Mouse (Mus musculus) erythroblast, embryonic 14.5 days (primary cell): ENCODE results near the gene Fam184a. TPM values are rescaled to one million over a fixed set of nuclear protein-coding genes. Genes with fewer than 3 reads are reported as not detected.

Experiments used
- H3K27me3 ChIP-seq: 2 replicates; pipeline ENCODE4 v1.6.1; 2012; ENCODE audit warnings: inconsistent platforms; ENCODE audit not compliant: control insufficient read depth
- H3K36me3 ChIP-seq: 2 replicates; pipeline ENCODE4 v1.6.1; 2012; ENCODE audit warnings: mild to moderate bottlenecking, inconsistent platforms; ENCODE audit not compliant: control insufficient read depth
- H3K4me1 ChIP-seq: 2 replicates; pipeline ENCODE4 v1.6.1; 2012; ENCODE audit warnings: inconsistent platforms; ENCODE audit not compliant: control insufficient read depth
- H3K4me3 ChIP-seq: replicated peaks from 2 replicates; pipeline ENCODE3; 2012; ENCODE audit warnings: moderate library complexity, mild to moderate bottlenecking, inconsistent platforms
- H3K9me3 ChIP-seq: 2 replicates; pipeline ENCODE4 v1.6.1; 2012; ENCODE audit warnings: low read length, inconsistent platforms, mixed read lengths; ENCODE audit not compliant: control insufficient read depth
- GATA1 ChIP-seq: IDR thresholded peaks from 2 replicates; pipeline ENCODE4 v1.6.1; 2012; ENCODE audit warnings: low read length, inconsistent platforms, mixed read lengths
- TAL1 ChIP-seq: IDR thresholded peaks from 3 replicates; pipeline ENCODE4 v1.6.1; 2012; ENCODE audit warnings: low read length, inconsistent platforms, mixed read lengths
- polyA plus RNA-seq: library from polyadenylated mRNA; stranded (reverse); fragments of >175 nt; gene quantifications from 2 replicates; pipeline ENCODE4 v1.2.3, GENCODE M21; 2012

Gene Fam184a
- polyA plus RNA-seq, 1 experiment: not detected

- Histone ChIP-seq H3K4me1 (peaks cover 24% of the 10 kb centered on the region), H3K27me3 (peaks cover 3% of the 10 kb centered on the region), H3K9me3 (no peaks in the 10 kb centered on the region), H3K36me3 (peaks cover 27% of the 10 kb centered on the region), H3K4me3 (peak overlapping the region; percentile 98)
- TF ChIP-seq TAL1 (no peak), GATA1 (no peak)
Observed at GRCm38 (mm10) chr10:53629247-53629917, 121.5 kb downstream of the Fam184a start.

DNA sequence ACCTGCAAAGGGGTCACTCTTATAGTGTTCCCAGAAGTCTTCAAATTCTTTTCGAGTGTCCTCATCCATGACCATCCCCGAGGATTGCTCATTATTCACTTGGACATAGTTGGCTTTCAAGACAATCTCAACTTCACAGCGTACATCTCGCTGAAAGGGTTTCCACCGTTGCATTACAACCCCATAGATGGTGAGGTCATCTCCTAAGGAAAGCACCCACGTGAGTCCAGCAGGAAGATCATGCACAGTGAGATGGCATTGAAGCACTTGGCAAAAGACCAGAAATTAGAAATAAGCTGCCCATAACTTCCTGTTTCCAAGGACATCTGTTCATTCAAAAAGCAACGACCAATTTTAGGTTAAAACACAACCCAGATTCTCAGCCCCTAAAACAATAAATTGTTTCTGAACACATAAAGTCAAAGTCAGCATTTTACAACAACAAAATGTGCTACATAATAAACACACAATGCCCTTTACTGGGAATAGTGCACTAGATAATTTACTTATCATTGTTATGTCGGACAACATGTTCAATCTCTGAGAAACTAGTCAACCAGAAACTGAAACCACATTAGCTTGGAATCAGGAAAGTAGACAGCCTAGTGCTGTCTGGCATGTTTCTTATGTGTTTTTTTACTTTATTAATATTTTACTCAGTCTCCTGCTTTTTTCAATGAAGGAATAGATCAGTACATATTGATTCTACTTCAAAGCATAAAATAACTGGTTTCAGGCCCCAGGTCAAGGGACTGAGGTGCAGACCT lies 134.9 kb downstream of the Fam184a start:
- Histone ChIP-seq H3K27me3 (no peaks in the 10 kb centered on the region), H3K4me1 (no peaks in the 10 kb centered on the region; the same call in 1 of the 2 replicates), H3K4me3 (no peak overlapping the region), H3K9me3 (no peaks in the 10 kb centered on the region), H3K36me3 (peaks cover 84% of the 10 kb centered on the region)
- TF ChIP-seq TAL1: no peak

DNA sequence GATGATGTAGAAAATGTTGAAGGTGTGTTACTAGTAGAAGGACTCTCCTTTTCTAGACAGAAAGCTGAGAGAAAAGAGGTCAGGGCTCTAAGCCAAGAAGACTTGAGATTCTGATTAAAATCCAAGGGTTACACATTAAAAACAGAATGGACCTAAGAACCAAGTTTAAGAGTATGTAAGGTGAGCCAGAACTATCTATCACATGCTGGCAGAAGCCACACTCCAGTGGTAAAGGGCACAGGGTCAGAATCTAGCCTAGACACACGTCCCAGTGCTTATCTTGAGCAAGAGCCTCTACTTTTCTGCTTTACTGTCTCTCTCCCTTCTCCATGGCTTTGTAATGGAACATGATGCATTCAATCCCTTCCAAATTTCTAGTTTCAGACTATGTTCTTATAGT lies 137.0 kb downstream of the Fam184a start:
- H3K27me3 ChIP-seq: no peaks in the 10 kb centered on the region

GRCm38 (mm10) chr10:53612172-53612571 lies 138.8 kb downstream of the Fam184a start:
- peaks cover 96% of the 10 kb centered on the region for H3K36me3 ChIP-seq
- H3K4me3 ChIP-seq: no peak overlapping the region
- no peaks in the 10 kb centered on the region for H3K27me3 ChIP-seq
- TF ChIP-seq GATA1 (no peak), TAL1 (no peak)
- no peaks in the 10 kb centered on the region for H3K9me3 ChIP-seq
- H3K4me1 ChIP-seq: no peaks in the 10 kb centered on the region; the same call in 1 of the 2 replicates

More for the DNA sequence above, 137.0 kb downstream of the Fam184a start:
- no peaks in the 10 kb centered on the region for H3K9me3 ChIP-seq
- no peak overlapping the region for H3K4me3 ChIP-seq
- TF ChIP-seq GATA1: no peak
- no peak for TF ChIP-seq TAL1
- peaks cover 87% of the 10 kb centered on the region for H3K36me3 ChIP-seq
- H3K4me1 ChIP-seq: no peaks in the 10 kb centered on the region; the same call in 1 of the 2 replicates

DNA sequence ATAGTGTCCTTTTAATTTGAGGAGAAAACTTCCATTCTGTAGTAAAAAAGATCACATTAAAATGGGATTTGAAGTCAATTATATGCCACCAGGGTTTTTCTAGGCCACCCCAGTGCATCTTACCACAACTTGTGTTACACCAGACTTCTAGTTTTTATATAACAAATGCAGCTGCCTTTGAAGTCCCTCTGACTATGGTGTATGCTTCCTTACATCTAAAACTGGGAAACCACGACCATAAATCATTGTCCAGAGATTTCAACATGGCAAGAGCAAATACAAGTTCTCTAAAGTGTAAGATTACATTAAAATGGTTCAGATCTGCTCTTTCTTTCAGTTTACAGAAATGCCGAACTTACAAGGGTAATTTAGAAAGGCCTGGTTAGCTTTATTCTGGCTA lies 142.6 kb downstream of the Fam184a start:
- H3K4me3 ChIP-seq: no peak overlapping the region
- H3K9me3 ChIP-seq: no peaks in the 10 kb centered on the region
- H3K36me3 ChIP-seq: peaks cover 96% of the 10 kb centered on the region
- no peak for TF ChIP-seq GATA1
- no peak for TF ChIP-seq TAL1
- H3K27me3 ChIP-seq: no peaks in the 10 kb centered on the region
- no peaks in the 10 kb centered on the region for H3K4me1 ChIP-seq

DNA sequence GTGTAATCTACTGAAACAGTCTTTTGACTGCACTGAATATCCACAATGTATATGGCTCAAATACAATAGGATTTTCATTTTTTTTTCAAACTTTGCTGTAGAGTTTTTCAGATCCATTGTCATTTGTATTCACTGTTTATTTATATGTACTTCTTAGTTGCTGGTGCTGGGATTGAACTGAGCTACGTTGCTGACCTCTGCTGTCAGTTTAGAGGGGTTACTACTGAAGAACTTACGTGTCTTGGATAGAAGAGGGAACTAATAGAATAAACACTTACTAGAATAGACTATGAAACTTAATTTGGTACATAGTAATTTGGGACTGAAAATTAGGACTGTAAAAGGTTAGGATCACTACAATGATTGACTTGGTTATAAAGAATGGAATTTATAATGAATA lies 145.6 kb downstream of the Fam184a start:
- Histone ChIP-seq H3K27me3 (no peaks in the 10 kb centered on the region), H3K36me3 (peaks cover 98% of the 10 kb centered on the region), H3K4me1 (peaks cover 9% of the 10 kb centered on the region), H3K4me3 (no peak overlapping the region), H3K9me3 (no peaks in the 10 kb centered on the region)
- TF ChIP-seq GATA1: no peak
- TF ChIP-seq TAL1: no peak

DNA sequence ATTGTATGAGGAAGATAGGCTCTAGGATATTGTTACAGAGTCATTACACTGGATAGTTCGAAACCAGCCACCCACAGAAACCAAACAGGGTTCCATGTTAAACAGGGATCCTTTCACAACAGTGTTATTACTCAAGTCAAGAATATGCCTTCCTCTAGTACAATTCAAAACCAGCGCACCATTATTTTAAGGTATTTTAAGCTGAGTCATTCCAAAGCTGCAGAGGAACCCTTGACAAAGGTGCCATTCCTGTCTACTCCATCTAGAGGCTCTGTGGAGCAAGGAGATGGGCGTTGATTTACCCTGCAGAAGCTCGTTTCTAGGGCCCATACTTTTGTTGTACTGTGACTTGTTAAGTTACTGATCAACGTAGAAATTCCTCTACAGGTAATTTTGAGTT lies 152.1 kb downstream of the Fam184a start:
- Histone ChIP-seq H3K9me3 (no peaks in the 10 kb centered on the region), H3K36me3 (peaks cover 52% of the 10 kb centered on the region), H3K4me3 (peak overlapping the region; percentile 87), H3K27me3 (no peaks in the 10 kb centered on the region), H3K4me1 (peaks cover 44% of the 10 kb centered on the region)
- TF ChIP-seq TAL1 (no peak), GATA1 (no peak)

- Histone ChIP-seq H3K4me1 (peaks cover 41% of the 10 kb centered on the region), H3K36me3 (peaks cover 36% of the 10 kb centered on the region), H3K4me3 (peak overlapping the region; percentile 87), H3K27me3 (no peaks in the 10 kb centered on the region), H3K9me3 (no peaks in the 10 kb centered on the region)
- TF ChIP-seq GATA1 (no peak), TAL1 (no peak)
Observed at GRCm38 (mm10) chr10:53597121-53597881, 153.6 kb downstream of the Fam184a start.

GRCm38 (mm10) chr10:53596677-53597120 lies 154.2 kb downstream of the Fam184a start, which contains the start of gene Asf1a:
Asf1a (plus strand) TSS chr10:53596757.
- peaks cover 41% of the 10 kb centered on the region for H3K4me1 ChIP-seq
- TF ChIP-seq GATA1 (0 out of 2 replicates have a peak, but pooled peaks have one; percentile 13), TAL1 (no peak)
- H3K4me3 ChIP-seq: peak within 1 kb of the TSS; percentile 87
- peaks cover 30% of the 10 kb centered on the region for H3K36me3 ChIP-seq
- no peaks in the 10 kb centered on the region for H3K27me3 ChIP-seq
- no peaks in the 10 kb centered on the region for H3K9me3 ChIP-seq
